ENCODE assay signal across 14 mouse cellular contexts in genomic region chr7:67442284-67442683, GRCm38 (mm10).
DNase-seq lines count a peak whose midpoint lies in the region; ATAC-seq and TF ChIP-seq lines count a peak whose summit lies in the region.
"Had no signal": no experiment of that assay in that cellular context is flagged by ENCODE, and none has a peak within 500 bp of the region (broad histone marks: within the 10 kb centered on the region; RNA-seq: fewer than 3 reads in every experiment).

No protein-coding gene starts in this region.

- no peak for TF ChIP-seq CTCF in lung, postnatal 0 days (IDR thresholded peaks at IDR 0.05)
- no peak for TF ChIP-seq CTCF in forebrain, postnatal 0 days (IDR thresholded peaks at IDR 0.05; ENCODE audit: low read depth)

- ATAC-seq in embryonic facial prominence, embryonic 13.5 days (ENCODE audit: insufficient number of reproducible peaks, insufficient read depth, low FRiP score, low TSS enrichment, low read depth): no peak
- ATAC-seq in lung, postnatal 0 days: no peak
- ATAC-seq in midbrain, embryonic 15.5 days (replicated peaks): no peak
- no peak for ATAC-seq in forebrain, postnatal 0 days

- H3K9me3 ChIP-seq in embryonic facial prominence, embryonic 13.5 days: no peaks in the 10 kb centered on the region
- no peaks in the 10 kb centered on the region for H3K9me3 ChIP-seq in embryonic facial prominence, embryonic 10.5 days
- no peaks in the 10 kb centered on the region for H3K9me3 ChIP-seq in lung, postnatal 0 days (ENCODE audit: low read length)
- no peaks in the 10 kb centered on the region for H3K9me3 ChIP-seq in midbrain, embryonic 15.5 days
- no peaks in the 10 kb centered on the region for H3K9me3 ChIP-seq in forebrain, postnatal 0 days (ENCODE audit: low read length)
- H3K9me3 ChIP-seq: forebrain, embryonic 13.5 days; lung, embryonic 15.5 days had no signal

- TF ChIP-seq EP300 in lung, postnatal 0 days (IDR thresholded peaks at IDR 0.05): no peak

- H3K36me3 ChIP-seq in embryonic facial prominence, embryonic 13.5 days: no peaks in the 10 kb centered on the region
- no peaks in the 10 kb centered on the region for H3K36me3 ChIP-seq in embryonic facial prominence, embryonic 10.5 days (replicated peaks)
- H3K36me3 ChIP-seq in lung, postnatal 0 days (ENCODE audit: insufficient read depth, low read length): no peaks in the 10 kb centered on the region
- H3K36me3 ChIP-seq in macrophage (ENCODE audit: inconsistent target): no peaks in the 10 kb centered on the region
- H3K36me3 ChIP-seq in midbrain, embryonic 15.5 days (replicated peaks): no peaks in the 10 kb centered on the region
- H3K36me3 ChIP-seq in forebrain, postnatal 0 days (ENCODE audit: insufficient read depth): no peaks in the 10 kb centered on the region
- H3K36me3 ChIP-seq: lung, embryonic 15.5 days had no signal

- no peaks in the 10 kb centered on the region for H3K27me3 ChIP-seq in embryonic facial prominence, embryonic 13.5 days
- H3K27me3 ChIP-seq in embryonic facial prominence, embryonic 10.5 days (replicated peaks; ENCODE audit: low read depth, poor library complexity, severe bottlenecking): no peaks in the 10 kb centered on the region
- no peaks in the 10 kb centered on the region for H3K27me3 ChIP-seq in lung, postnatal 0 days (replicated peaks; ENCODE audit: insufficient read depth, low read length)
- H3K27me3 ChIP-seq in midbrain, embryonic 15.5 days (replicated peaks): no peaks in the 10 kb centered on the region
- H3K27me3 ChIP-seq in forebrain, postnatal 0 days (ENCODE audit: insufficient read depth, low read length): no peaks in the 10 kb centered on the region
- H3K27me3 ChIP-seq: forebrain, embryonic 13.5 days; lung, embryonic 15.5 days; Patski had no signal

- H3K9ac ChIP-seq in embryonic facial prominence, embryonic 13.5 days: no peak overlapping the region
- H3K9ac ChIP-seq in lung, postnatal 0 days (replicated peaks; ENCODE audit: low read depth): no peak overlapping the region
- no peak overlapping the region for H3K9ac ChIP-seq in midbrain, embryonic 15.5 days
- H3K9ac ChIP-seq in forebrain, postnatal 0 days: no peak overlapping the region
- H3K9ac ChIP-seq: lung, embryonic 15.5 days had no signal

- H3K79me2 ChIP-seq in macrophage (ENCODE audit: inconsistent target): no peaks in the 10 kb centered on the region

- 0 out of 2 replicates have a peak overlapping the region, but pooled peaks have one; percentile 82 for H3K27ac ChIP-seq in embryonic facial prominence, embryonic 13.5 days
- no peak overlapping the region for H3K27ac ChIP-seq in embryonic facial prominence, embryonic 10.5 days (replicated peaks)
- no peak overlapping the region for H3K27ac ChIP-seq in lung, postnatal 0 days (ENCODE audit: low read length)
- peak overlapping the region; percentile 97; the same call in 1 of the 2 replicates for H3K27ac ChIP-seq in macrophage
- no peak overlapping the region for H3K27ac ChIP-seq in midbrain, embryonic 15.5 days
- H3K27ac ChIP-seq in forebrain, postnatal 0 days (ENCODE audit: low read depth, low read length): no peak overlapping the region

- WGBS in embryonic facial prominence, embryonic 13.5 days: 47% methylated on average over 7 of the region's 7 CpGs
- 65% methylated on average over 7 of the region's 7 CpGs for WGBS in embryonic facial prominence, embryonic 10.5 days
- WGBS in lung, postnatal 0 days: 49% methylated on average over 7 of the region's 7 CpGs
- 20% methylated on average over 7 of the region's 7 CpGs for WGBS in macrophage (ENCODE audit: missing documents)
- WGBS in midbrain, embryonic 15.5 days: 84% methylated on average over 7 of the region's 7 CpGs
- 85% methylated on average over 7 of the region's 7 CpGs for WGBS in forebrain, postnatal 0 days

- H3K4me3 ChIP-seq in embryonic facial prominence, embryonic 13.5 days: no peak overlapping the region
- no peak overlapping the region for H3K4me3 ChIP-seq in embryonic facial prominence, embryonic 10.5 days
- no peak overlapping the region for H3K4me3 ChIP-seq in lung, postnatal 0 days (ENCODE audit: low read depth, low read length)
- H3K4me3 ChIP-seq in macrophage (ENCODE audit: inconsistent target): no peak overlapping the region
- no peak overlapping the region for H3K4me3 ChIP-seq in midbrain, embryonic 15.5 days
- no peak overlapping the region for H3K4me3 ChIP-seq in forebrain, postnatal 0 days (ENCODE audit: low read depth, low read length)
- H3K4me3 ChIP-seq: forebrain, embryonic 13.5 days; lung, embryonic 15.5 days had no signal

- peaks cover 39% of the 10 kb centered on the region for H3K4me1 ChIP-seq in embryonic facial prominence, embryonic 13.5 days
- peaks cover 49% of the 10 kb centered on the region for H3K4me1 ChIP-seq in embryonic facial prominence, embryonic 10.5 days
- peaks cover 19% of the 10 kb centered on the region; the same call in 1 of the 2 replicates for H3K4me1 ChIP-seq in lung, postnatal 0 days (ENCODE audit: insufficient read depth, low read depth, low read length)
- H3K4me1 ChIP-seq in midbrain, embryonic 15.5 days: peaks cover 41% of the 10 kb centered on the region
- H3K4me1 ChIP-seq in forebrain, postnatal 0 days (ENCODE audit: insufficient read depth): peaks cover 26% of the 10 kb centered on the region

- DNase-seq in embryonic facial prominence, embryonic 10.5 days (ENCODE audit: low spot score): no peak
- peak; percentile 40 for DNase-seq in lung, postnatal 0 days (ENCODE audit: low spot score)
- DNase-seq in lung, postnatal 14 days: no peak
- peak; percentile 61 for DNase-seq in yolk sac, embryonic 10.5 days (ENCODE audit: low spot score)
- DNase-seq in forebrain, postnatal 0 days: no peak
- DNase-seq: cerebellum, adult 11-12 months; kidney, adult 8-10 months had no signal

- H3K4me2 ChIP-seq in embryonic facial prominence, embryonic 13.5 days: no peak overlapping the region
- H3K4me2 ChIP-seq in lung, postnatal 0 days (replicated peaks; ENCODE audit: low read depth, low read length): no peak overlapping the region
- no peak overlapping the region for H3K4me2 ChIP-seq in midbrain, embryonic 15.5 days
- H3K4me2 ChIP-seq in forebrain, postnatal 0 days (ENCODE audit: low read depth): no peak overlapping the region
- H3K4me2 ChIP-seq: liver, embryonic 11.5 days had no signal

Comparison
In these comparisons a context has a peak if more than half of its experiments do, and no peak if none do; other contexts are left out.
1. H3K27ac ChIP-seq: peak in embryonic facial prominence, embryonic 13.5 days (single experiment) and macrophage (single experiment); none in embryonic facial prominence, embryonic 10.5 days (single experiment), lung, postnatal 0 days (single experiment), midbrain, embryonic 15.5 days (single experiment) and forebrain, postnatal 0 days (single experiment).
2. DNase-seq: peak in lung, postnatal 0 days (single experiment) and yolk sac, embryonic 10.5 days (single experiment); none in embryonic facial prominence, embryonic 10.5 days (single experiment), lung, postnatal 14 days (single experiment) and forebrain, postnatal 0 days (single experiment).